Mouse (Mus musculus) spleen, adult 2 months (tissue): ENCODE data around the gene Fh1. TPM values are rescaled to one million over a fixed set of nuclear protein-coding genes. Genes with fewer than 3 reads are reported as not detected.
A peak's percentile ranks its signal among the peaks of the same experiment; 100 is the strongest.

Experiments
- DNase-seq, 2 experiments: peaks; one replicate each; pipeline versions ENCODE4 v3.0.0 to v3.0.0-alpha.2; 2012 to 2021; ENCODE audit warnings: low spot score in 2 of 2, low read depth in 1 of 2
- H3K27ac ChIP-seq: fragments of 200-500 bp; 2 replicates; pipeline ENCODE4 v1.5.1; 2012; ENCODE audit warnings: low read length, inconsistent platforms; ENCODE audit not compliant: insufficient read depth
- H3K27me3 ChIP-seq: fragments of 200-500 bp; 2 replicates; pipeline ENCODE4 v1.6.1; 2012; ENCODE audit warnings: mild to moderate bottlenecking, moderate library complexity, low read length, inconsistent platforms; ENCODE audit not compliant: control insufficient read depth, insufficient read depth
- H3K36me3 ChIP-seq: fragments of 200-500 bp; 2 replicates; pipeline ENCODE4 v1.6.1; 2012; ENCODE audit warnings: mild to moderate bottlenecking, low read length, inconsistent platforms; ENCODE audit not compliant: control insufficient read depth, insufficient read depth
- H3K4me1 ChIP-seq: fragments of 200-500 bp; 2 replicates; pipeline ENCODE4 v1.6.1; 2011; ENCODE audit warnings: inconsistent platforms; ENCODE audit not compliant: control insufficient read depth, insufficient read depth, insufficient read length
- H3K4me3 ChIP-seq: fragments of 200-500 bp; 2 replicates; pipeline ENCODE4 v1.5.1; 2011; ENCODE audit warnings: mild to moderate bottlenecking, inconsistent platforms; ENCODE audit not compliant: insufficient read depth, insufficient read length; ENCODE audit errors: extremely low read depth
- CTCF ChIP-seq: fragments of 200-500 bp; IDR thresholded peaks from 2 replicates; pipeline ENCODE4 v1.5.1; 2011; ENCODE audit warnings: mild to moderate bottlenecking, inconsistent platforms; ENCODE audit not compliant: insufficient read depth, insufficient read length, insufficient replicate concordance; ENCODE audit errors: extremely low read depth
- POLR2A ChIP-seq: fragments of 200-500 bp; IDR thresholded peaks from 2 replicates; pipeline ENCODE4 v1.6.1; 2011; ENCODE audit warnings: low read depth, low read length, inconsistent platforms
- WGBS: fragments of 180-500 bp; shearing (Covaris S2); methylation state at CpG from one replicate; pipeline ENCODE4 v1.1.7; 2018; 5-methylcytosine and 5-hydroxymethylcytosine counted together
- polyA plus RNA-seq: library from polyadenylated mRNA; depleted of rRNA; stranded (reverse); fragments of >200 nt; gene quantifications from 2 replicates; pipeline ENCODE4 v1.2.3, GENCODE M21; 2012

Gene Fh1
- polyA plus RNA-seq, 1 experiment: 11.2 TPM

DNA sequence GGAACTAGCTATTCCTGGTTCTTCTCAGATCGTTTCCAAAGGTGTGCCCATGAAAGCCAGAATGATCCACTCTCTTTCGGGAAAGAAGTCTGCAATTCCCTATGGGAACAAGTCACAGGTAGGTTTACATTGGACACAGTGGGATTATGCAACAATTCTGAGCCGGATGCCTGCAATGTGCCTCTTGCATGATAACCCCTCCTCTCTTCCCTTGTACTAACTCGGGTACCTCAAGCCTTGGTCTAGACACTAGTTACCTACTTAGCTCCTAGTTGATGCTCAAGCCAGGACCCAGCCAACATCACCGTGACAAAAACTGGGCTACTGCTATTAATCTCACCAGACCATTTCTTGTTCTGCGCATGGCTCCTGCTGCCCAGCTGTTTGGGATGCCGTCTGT is 13.6 kb upstream of the Fh1 start:
- WGBS: 85% methylated on average over 7 of the region's 7 CpGs
- Histone ChIP-seq H3K27ac (peak overlapping the region; percentile 45; the same call in 1 of the 2 replicates), H3K36me3 (peaks cover 2% of the 10 kb centered on the region; the same call in 1 of the 2 replicates)

GRCm38 (mm10) chr1:175637677-175638076 is 12.2 kb upstream of the Fh1 start:
- Histone ChIP-seq H3K27me3 (no peaks in the 10 kb centered on the region), H3K4me1 (peaks cover 42% of the 10 kb centered on the region), H3K36me3 (peaks cover 2% of the 10 kb centered on the region; the same call in 1 of the 2 replicates), H3K4me3 (no peak overlapping the region), H3K27ac (peak overlapping the region; percentile 52)
- DNase-seq: peak; percentile 41 to 48
- TF ChIP-seq POLR2A (no peak; the same call in 1 of the 2 replicates), CTCF (no peak)
- WGBS: 7% methylated on average over 7 of the region's 7 CpGs

More for the DNA sequence above, 13.6 kb upstream of the Fh1 start:
- DNase-seq: no peak
- no peak for TF ChIP-seq CTCF
- TF ChIP-seq POLR2A: no peak
- H3K27me3 ChIP-seq: no peaks in the 10 kb centered on the region
- H3K4me3 ChIP-seq: no peak overlapping the region
- peaks cover 41% of the 10 kb centered on the region for H3K4me1 ChIP-seq

DNA sequence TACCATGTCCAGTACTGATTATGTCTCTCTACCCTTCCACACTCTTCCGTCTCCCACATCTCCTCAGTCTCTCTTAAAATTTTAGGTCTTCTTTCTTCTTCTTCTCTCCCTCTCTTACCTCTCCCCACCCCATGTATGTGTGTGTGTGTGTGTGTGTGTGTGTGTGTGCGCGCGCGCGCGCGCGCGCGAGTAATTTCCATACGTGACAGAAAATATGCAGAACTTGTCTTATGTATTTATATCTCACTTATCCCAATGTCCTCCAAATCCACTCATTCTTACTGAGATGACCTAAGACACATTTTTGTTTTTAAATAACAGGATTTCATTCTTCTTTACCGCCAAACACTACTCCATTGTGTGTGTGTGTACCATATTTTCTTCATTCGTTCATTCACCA is 7.0 kb upstream of the Fh1 start:
- peaks cover 10% of the 10 kb centered on the region; the same call in 1 of the 2 replicates for H3K4me1 ChIP-seq
- peak overlapping the region; percentile 57 for H3K4me3 ChIP-seq
- WGBS: 85% methylated on average over 14 of the region's 14 CpGs
- DNase-seq: no peak
- peak overlapping the region; percentile 84 for H3K27ac ChIP-seq
- H3K36me3 ChIP-seq: no peaks in the 10 kb centered on the region
- no peaks in the 10 kb centered on the region for H3K27me3 ChIP-seq
- no peak for TF ChIP-seq POLR2A
- TF ChIP-seq CTCF: no peak

DNA sequence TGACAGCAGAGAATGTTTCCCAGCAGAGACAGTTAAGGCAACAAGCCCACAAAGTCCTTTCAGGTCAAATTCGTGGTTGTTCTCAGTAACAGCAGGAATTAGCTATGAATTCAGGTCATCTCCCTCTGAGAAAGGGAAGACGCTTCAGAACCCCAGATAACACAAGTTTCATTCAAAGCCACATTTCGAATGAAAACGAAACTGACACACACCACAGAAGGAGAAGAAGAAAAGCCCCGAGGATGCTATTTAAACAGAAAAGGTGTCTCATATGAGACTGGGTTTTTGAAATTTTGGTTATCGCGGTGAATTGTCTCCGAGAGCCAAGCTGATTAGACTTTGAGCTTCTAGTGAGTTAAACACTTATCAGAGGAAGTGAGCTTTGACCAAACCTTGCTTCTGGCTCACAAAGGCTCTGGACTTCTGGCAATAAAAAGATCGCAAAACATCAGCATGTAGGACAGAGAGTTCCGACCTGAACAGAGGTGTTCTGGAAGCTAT is 6.3 kb upstream of the Fh1 start:
- peak overlapping the region; percentile 57 for H3K4me3 ChIP-seq
- no peaks in the 10 kb centered on the region for H3K36me3 ChIP-seq
- WGBS: 7% methylated on average over 10 of the region's 10 CpGs
- peaks cover 11% of the 10 kb centered on the region; the same call in 1 of the 2 replicates for H3K4me1 ChIP-seq
- no peaks in the 10 kb centered on the region for H3K27me3 ChIP-seq
- peak overlapping the region; percentile 84 for H3K27ac ChIP-seq
- peak; percentile 11; the same call in 1 of the 2 replicates for TF ChIP-seq POLR2A
- no peak for TF ChIP-seq CTCF
- DNase-seq: peak in 1 of 2 experiments; percentile 44

- H3K4me1 ChIP-seq: peaks cover 11% of the 10 kb centered on the region; the same call in 1 of the 2 replicates
- DNase-seq: no peak
- no peaks in the 10 kb centered on the region for H3K27me3 ChIP-seq
- peak overlapping the region; percentile 84; the same call in 1 of the 2 replicates for H3K27ac ChIP-seq
- TF ChIP-seq POLR2A (no peak), CTCF (no peak)
- H3K36me3 ChIP-seq: no peaks in the 10 kb centered on the region
- 58% methylated on average over 3 of the region's 3 CpGs for WGBS
- H3K4me3 ChIP-seq: no peak overlapping the region
Observed at GRCm38 (mm10) chr1:175631080-175631479, 5.6 kb upstream of the Fh1 start.

- no peaks in the 10 kb centered on the region for H3K27me3 ChIP-seq
- TF ChIP-seq POLR2A (no peak), CTCF (no peak)
- 87% methylated on average over 5 of the region's 5 CpGs for WGBS
- no peak for DNase-seq
- no peaks in the 10 kb centered on the region for H3K36me3 ChIP-seq
- H3K27ac ChIP-seq: no peak overlapping the region
- H3K4me1 ChIP-seq: peaks cover 11% of the 10 kb centered on the region; the same call in 1 of the 2 replicates
- no peak overlapping the region for H3K4me3 ChIP-seq
Observed at GRCm38 (mm10) chr1:175630345-175630744, 4.9 kb upstream of the Fh1 start.

DNA sequence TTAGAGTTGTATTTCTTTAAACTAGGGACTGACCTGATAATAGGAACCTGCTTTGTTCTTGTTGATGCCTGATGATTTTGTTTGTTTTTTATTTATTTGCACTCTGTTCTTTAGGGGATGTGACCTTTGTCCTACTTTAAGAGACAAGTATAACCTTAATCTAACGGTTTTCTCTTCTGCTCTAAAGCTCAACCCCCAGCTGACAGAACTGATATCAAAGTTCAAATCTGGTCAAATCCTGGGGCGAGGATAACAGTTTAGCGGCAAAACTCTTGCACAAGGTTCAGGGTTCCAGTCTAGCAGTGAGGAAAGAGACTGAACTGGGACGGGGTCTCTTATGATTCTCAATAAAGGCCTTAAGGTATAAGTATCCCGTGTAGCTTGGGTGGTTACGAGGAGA is 3.8 kb upstream of the Fh1 start:
- no peak for DNase-seq
- H3K4me3 ChIP-seq: no peak overlapping the region
- TF ChIP-seq CTCF: no peak
- no peak for TF ChIP-seq POLR2A
- no peak overlapping the region for H3K27ac ChIP-seq
- H3K36me3 ChIP-seq: no peaks in the 10 kb centered on the region
- no peaks in the 10 kb centered on the region for H3K27me3 ChIP-seq
- WGBS: 88% methylated on average over 6 of the region's 6 CpGs
- H3K4me1 ChIP-seq: peaks cover 11% of the 10 kb centered on the region; the same call in 1 of the 2 replicates
